Comparison of ENCODE assay signal across 8 mouse cellular contexts in genomic region chr11:120733521-120733920, GRCm38 (mm10). TPM values are rescaled to one million over a fixed set of nuclear protein-coding genes. Genes with fewer than 3 reads are reported as not detected.
A peak's percentile ranks its signal among the peaks of the same experiment; 100 is the strongest.
DNase-seq lines count a peak whose midpoint lies in the region; ATAC-seq and TF ChIP-seq lines count a peak whose summit lies in the region.

No protein-coding gene starts in this region.

- H3K27me3 ChIP-seq in heart, adult 2 months (ENCODE audit: control insufficient read depth, insufficient read depth, low read length): no peaks in the 10 kb centered on the region
- peaks cover 18% of the 10 kb centered on the region for H3K27me3 ChIP-seq in heart, embryonic 11.5 days (ENCODE audit: control insufficient read depth, insufficient read depth, low read length)

- no peaks in the 10 kb centered on the region for H3K36me3 ChIP-seq in heart, adult 2 months (ENCODE audit: control insufficient read depth, insufficient read depth, low read length)
- no peaks in the 10 kb centered on the region for H3K36me3 ChIP-seq in heart, embryonic 11.5 days (ENCODE audit: control insufficient read depth, insufficient read depth, low read length)

- DNase-seq in heart, adult 2 months: peak; percentile 57 to 75
- DNase-seq in adrenal gland, adult 8-10 months: peak; percentile 67
- peak; percentile 75 for DNase-seq in kidney, postnatal 10 days
- DNase-seq in thymus, postnatal 25 days: no peak
- no peak for DNase-seq in right cerebral cortex, postnatal 4 days
- DNase-seq in spleen, postnatal 36 days (ENCODE audit: low spot score in 2 of 2): no peak

- TF ChIP-seq CTCF in heart, adult 2 months (IDR thresholded peaks at IDR 0.05): no peak

- H3K79me2 ChIP-seq in heart, adult 2 months (replicated peaks; ENCODE audit: control insufficient read depth, insufficient read depth, low read length): no peaks in the 10 kb centered on the region

- intact Hi-C loops in heart, adult 2 months (cut with DNase I): no loop called here

- no peaks in the 10 kb centered on the region for H3K9me3 ChIP-seq in heart, embryonic 11.5 days (replicated peaks; ENCODE audit: control insufficient read depth, low read length)

- peak; percentile 45; the same call in 1 of the 2 replicates for TF ChIP-seq EP300 in heart, adult 2 months (IDR thresholded peaks at IDR 0.05; ENCODE audit: insufficient read depth, low read depth, low read length)

- TF ChIP-seq POLR2A in heart, adult 2 months (IDR thresholded peaks at IDR 0.05; ENCODE audit: insufficient read depth, low read depth, low read length): no peak

- no peak overlapping the region for H3K27ac ChIP-seq in heart, adult 2 months
- H3K27ac ChIP-seq in heart, embryonic 11.5 days (ENCODE audit: low read depth, low read length): no peak overlapping the region

- no peak overlapping the region for H3K9ac ChIP-seq in heart, adult 2 months (ENCODE audit: low read depth, low read length)
- H3K9ac ChIP-seq in heart, embryonic 11.5 days (ENCODE audit: low read depth, low read length): no peak overlapping the region

- ATAC-seq in heart, embryonic 11.5 days (replicated peaks; ENCODE audit: insufficient number of reproducible peaks, low FRiP score, low TSS enrichment): no peak
- peak; percentile 38; the same call in 1 of the 2 replicates for ATAC-seq in megakaryocyte, adult 5-6 weeks (ENCODE audit: poor library complexity, severe bottlenecking)

- 28% methylated on average over 6 of the region's 6 CpGs for WGBS in heart, adult 2 months
- WGBS in heart, embryonic 11.5 days (ENCODE audit: insufficient replicate concordance): 62% methylated on average over 6 of the region's 6 CpGs

- H3K4me3 ChIP-seq in heart, adult 2 months: no peak overlapping the region
- no peak overlapping the region for H3K4me3 ChIP-seq in heart, embryonic 11.5 days (ENCODE audit: low read depth, low read length)

- peaks cover 15% of the 10 kb centered on the region for H3K4me1 ChIP-seq in heart, adult 2 months (ENCODE audit: control insufficient read depth, insufficient read depth, low read length)
- 0 out of 2 replicates have a peak, but pooled peaks cover 3% of the 10 kb centered on the region for H3K4me1 ChIP-seq in heart, embryonic 11.5 days (ENCODE audit: control insufficient read depth, insufficient read depth, low read length)

- no peak overlapping the region for H3K4me2 ChIP-seq in heart, embryonic 11.5 days

RNA-seq across cellular contexts. Expression of gene Cbr2, which starts 1.6 kb away (rescaled TPM):
- 10 to 100 TPM; 17.7 to 19.4 TPM for total RNA-seq in heart, adult 2 months (2021)
- 42.3 and 379 TPM in 2 replicates for polyA plus RNA-seq in heart, adult 2 months (2012; rRNA removed)
- polyA plus RNA-seq in heart, embryonic 11.5 days (2014; fragmentation: Nextera tagmentation; extraction: Ambion mirVana): 0.36 and 1.0 TPM in 2 replicates
- total RNA-seq in adrenal gland, adult 8-10 months (2022): 10 to 100 TPM in 1 of 4 experiments, 1 to 10 TPM in 3; 4.8 to 11.4 (median 6.5) TPM
- total RNA-seq in megakaryocyte, adult 5-6 weeks (2015): 7.6 and 8.5 TPM in 2 replicates
- 1.7 and 8.9 TPM in 2 replicates for total RNA-seq in megakaryocyte, adult 5-6 weeks (2017)

RNA-seq across cellular contexts. Expression of gene Dcxr, which starts 6.4 kb away (rescaled TPM):
- total RNA-seq in heart, adult 2 months (2021): 10 to 100 TPM; 12.1 to 12.9 TPM
- polyA plus RNA-seq in heart, adult 2 months (2012; rRNA removed): 32.0 and 35.5 TPM in 2 replicates
- 5.1 and 6.6 TPM in 2 replicates for polyA plus RNA-seq in heart, embryonic 11.5 days (2014; fragmentation: Nextera tagmentation; extraction: Ambion mirVana)
- 100 to 1,000 TPM in 2 of 4 experiments, 10 to 100 TPM in 2; 41.6 to 142 (median 76.2) TPM for total RNA-seq in adrenal gland, adult 8-10 months (2022)
- 24.9 and 30.0 TPM in 2 replicates for total RNA-seq in megakaryocyte, adult 5-6 weeks (2015)
- 20.0 and 25.0 TPM in 2 replicates for total RNA-seq in megakaryocyte, adult 5-6 weeks (2017)

RNA-seq across cellular contexts. Expression of gene Rac3, which starts 12.3 kb away (rescaled TPM):
- total RNA-seq in heart, adult 2 months (2021): under 1 TPM; 0.70 to 0.99 TPM
- 3.3 and 4.6 TPM in 2 replicates for polyA plus RNA-seq in heart, adult 2 months (2012; rRNA removed)
- polyA plus RNA-seq in heart, embryonic 11.5 days (2014; fragmentation: Nextera tagmentation; extraction: Ambion mirVana): 1.7 and 3.0 TPM in 2 replicates
- total RNA-seq in adrenal gland, adult 8-10 months (2022): 10 to 100 TPM; 11.1 to 23.9 (median 15.9) TPM
- total RNA-seq in megakaryocyte, adult 5-6 weeks (2015): 0.25 and 0.83 TPM in 2 replicates
- total RNA-seq in megakaryocyte, adult 5-6 weeks (2017): 1.4 TPM in 1 of 2 replicates, not detected in the other

RNA-seq across cellular contexts. Expression of gene Lrrc45, which starts 19.8 kb away (rescaled TPM):
- total RNA-seq in heart, adult 2 months (2021): 1 to 10 TPM; 4.2 to 4.5 TPM
- polyA plus RNA-seq in heart, adult 2 months (2012; rRNA removed): 12.5 and 12.7 TPM in 2 replicates
- 21.8 and 23.2 TPM in 2 replicates for polyA plus RNA-seq in heart, embryonic 11.5 days (2014; fragmentation: Nextera tagmentation; extraction: Ambion mirVana)
- 10 to 100 TPM; 26.1 to 57.9 (median 42.3) TPM for total RNA-seq in adrenal gland, adult 8-10 months (2022)
- 6.3 and 7.2 TPM in 2 replicates for total RNA-seq in megakaryocyte, adult 5-6 weeks (2015)
- 21.0 and 21.6 TPM in 2 replicates for total RNA-seq in megakaryocyte, adult 5-6 weeks (2017)

RNA-seq across cellular contexts. Expression of gene Cenpx, which starts 20.0 kb away (rescaled TPM):
- total RNA-seq in heart, adult 2 months (2021): 10 to 100 TPM; 26.4 to 34.2 TPM
- polyA plus RNA-seq in heart, adult 2 months (2012; rRNA removed): 51.4 and 53.0 TPM in 2 replicates
- polyA plus RNA-seq in heart, embryonic 11.5 days (2014; fragmentation: Nextera tagmentation; extraction: Ambion mirVana): 114 and 129 TPM in 2 replicates
- total RNA-seq in adrenal gland, adult 8-10 months (2022): 10 to 100 TPM; 49.3 to 61.7 (median 55.7) TPM
- 84.6 and 95.8 TPM in 2 replicates for total RNA-seq in megakaryocyte, adult 5-6 weeks (2015)
- total RNA-seq in megakaryocyte, adult 5-6 weeks (2017): 67.0 and 71.5 TPM in 2 replicates

Comparison
In these comparisons a context has a peak if more than half of its experiments do, and no peak if none do; other contexts are left out.
1. DNase-seq: peak in heart, adult 2 months (2 of 2), adrenal gland, adult 8-10 months (single experiment) and kidney, postnatal 10 days (single experiment); none in thymus, postnatal 25 days (single experiment), right cerebral cortex, postnatal 4 days (single experiment) and spleen, postnatal 36 days (0 of 2).
2. RNA of gene Rac3, which starts 12.3 kb away (total RNA-seq): 11.1 to 23.9 TPM in adrenal gland, adult 8-10 months; 0.25 to 1.4 TPM in megakaryocyte, adult 5-6 weeks and 0.70 to 0.99 TPM in heart, adult 2 months; every median in the first group is over 4 times any median in the second.